ENCODE assay signal across 31 mouse cellular contexts in the genomic region with DNA sequence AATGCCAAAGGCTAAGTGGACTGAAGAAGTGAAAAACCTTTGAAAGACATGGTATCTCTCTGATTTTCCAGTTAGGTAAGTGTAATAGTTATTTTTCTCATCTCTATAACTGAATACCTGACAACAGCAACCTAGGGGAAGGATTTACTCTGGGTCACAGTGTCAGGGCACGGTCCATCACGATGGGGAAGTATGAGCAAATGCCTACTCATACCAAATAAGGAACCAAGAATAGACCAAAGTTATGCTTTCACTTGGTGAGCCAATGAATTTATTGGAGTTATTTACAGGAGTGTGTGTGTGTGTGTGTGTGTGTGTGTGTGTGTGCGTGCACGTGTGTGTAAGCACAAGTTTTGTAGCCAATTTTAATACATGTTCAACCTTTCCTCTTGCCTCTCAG. TPM values are rescaled to one million over a fixed set of nuclear protein-coding genes. Genes with fewer than 3 reads are reported as not detected.
DNase-seq lines count a peak whose midpoint lies in the region; ATAC-seq and TF ChIP-seq lines count a peak whose summit lies in the region.
"Had no signal": no experiment of that assay in that cellular context is flagged by ENCODE, and none has a peak within 500 bp of the region (broad histone marks: within the 10 kb centered on the region; RNA-seq: fewer than 3 reads in every experiment).

No protein-coding gene starts in this region.

- H3K4me1 ChIP-seq in CH12.LX (ENCODE audit: control insufficient read depth in 1 of 2, insufficient read depth in 2 of 2): 0 out of 4 replicates have a peak, but pooled peaks cover 0 to 2% of the 10 kb centered on the region in 2 experiments
- H3K4me1 ChIP-seq: embryonic facial prominence, embryonic 13.5 days; intestine, embryonic 15.5 days had no signal

- no peak for TF ChIP-seq RAD21 in CH12.LX (IDR thresholded peaks at IDR 0.05; ENCODE audit: low read depth, low read length)

- DNase-seq in CH12.LX (ENCODE audit: extremely low read depth) (peak; percentile 12), MN1 (ENCODE audit: low spot score) (no peak)
- DNase-seq in Muller cell, postnatal 12 days (ENCODE audit: inconsistent ontology term): no peak
- DNase-seq in left cerebral cortex, adult 2 months (ENCODE audit: extremely low spot score in 1 of 2, low spot score in 2 of 2): no peak
- DNase-seq: adrenal gland, adult 8-10 months; adrenal gland, postnatal 25 days; cerebellum, adult 18-20 months; cerebellum, adult 9-10 months; cerebellum, postnatal 14 days; gastrocnemius, postnatal 10 days; gastrocnemius, postnatal 36 days; heart, adult 11 months; heart, postnatal 10 days; heart, postnatal 36 days had no signal

- H3K4me2 ChIP-seq in CH12.LX (ENCODE audit: insufficient read depth, low read depth, poor library complexity, severe bottlenecking): no peak overlapping the region
- H3K4me2 ChIP-seq: embryonic facial prominence, embryonic 13.5 days; forebrain, embryonic 13.5 days; heart, embryonic 12.5 days; heart, embryonic 15.5 days; hindbrain, embryonic 13.5 days; intestine, embryonic 15.5 days had no signal

- H3K27me3 ChIP-seq in CH12.LX (replicated peaks): no peaks in the 10 kb centered on the region
- H3K27me3 ChIP-seq: embryonic facial prominence, embryonic 13.5 days; forebrain, embryonic 13.5 days; heart, embryonic 12.5 days; heart, embryonic 15.5 days; hindbrain, embryonic 13.5 days; intestine, embryonic 15.5 days had no signal

- no peaks in the 10 kb centered on the region for H3K36me3 ChIP-seq in CH12.LX (replicated peaks in 1 of 2; ENCODE audit: control insufficient read depth in 1 of 2, insufficient read depth in 1 of 2, low read length in 1 of 2)
- H3K36me3 ChIP-seq: embryonic facial prominence, embryonic 13.5 days; G1E; heart, embryonic 12.5 days; heart, embryonic 15.5 days; hindbrain, embryonic 10.5 days; hindbrain, embryonic 13.5 days; intestine, embryonic 15.5 days had no signal

- no peak overlapping the region for H3K9ac ChIP-seq in CH12.LX (ENCODE audit: insufficient read depth, low read depth)
- H3K9ac ChIP-seq: embryonic facial prominence, embryonic 13.5 days; forebrain, embryonic 13.5 days; heart, embryonic 12.5 days; heart, embryonic 15.5 days; hindbrain, embryonic 13.5 days; intestine, embryonic 15.5 days had no signal

- no peaks in the 10 kb centered on the region for H3K79me2 ChIP-seq in CH12.LX (replicated peaks; ENCODE audit: control insufficient read depth, extremely low read depth, insufficient read depth, poor library complexity, severe bottlenecking)

- no peak for TF ChIP-seq CTCF in CH12.LX (conservative IDR thresholded peaks at IDR 0.05 in 1 of 2, IDR thresholded peaks at IDR 0.05 in 1 of 2; ENCODE audit: low read depth in 2 of 2, low read length in 2 of 2)
- no peak for TF ChIP-seq CTCF in left cerebral cortex, adult 2 months (IDR thresholded peaks at IDR 0.05)

- H3K27ac ChIP-seq in CH12.LX (ENCODE audit: insufficient read depth, low read depth): no peak overlapping the region
- H3K27ac ChIP-seq in left cerebral cortex, adult 2 months: no peak overlapping the region
- H3K27ac ChIP-seq: embryonic facial prominence, embryonic 13.5 days; forebrain, embryonic 13.5 days; heart, embryonic 15.5 days; hindbrain, embryonic 10.5 days; hindbrain, embryonic 13.5 days; intestine, embryonic 15.5 days had no signal

- in situ Hi-C loops in CH12.LX (cut with MboI; ENCODE audit: low pct_ligation_motif_present, low pct_unique_long_range_greater_than_20kb, low sequenced_read_pairs): no loop called here

- intact Hi-C loops in left cerebral cortex, adult 2 months (cut with DNase I): no loop called here

- dilution Hi-C loops in CH12.LX (cut with MboI; ENCODE audit: extremely low pct_ligation_motif_present, extremely low pct_unique_long_range_greater_than_20kb, low sequenced_read_pairs): no loop called here

- no peak overlapping the region for H3K4me3 ChIP-seq in CH12.LX (replicated peaks in 1 of 3; ENCODE audit: low read depth in 2 of 3, low read length in 2 of 3, poor library complexity in 1 of 3)
- H3K4me3 ChIP-seq in left cerebral cortex, adult 2 months: no peak overlapping the region
- H3K4me3 ChIP-seq: embryonic facial prominence, embryonic 13.5 days; erythroblast, embryonic 14.5 days; forebrain, embryonic 13.5 days; heart, embryonic 12.5 days; heart, embryonic 15.5 days; hindbrain, embryonic 10.5 days; hindbrain, embryonic 13.5 days; intestine, embryonic 15.5 days had no signal

- peak; percentile 71 for ATAC-seq in common myeloid progenitor, adult 5-6 weeks (replicated peaks; ENCODE audit: low read depth, poor library complexity, severe bottlenecking)
- ATAC-seq in megakaryocyte, adult 5-6 weeks (ENCODE audit: poor library complexity, severe bottlenecking): peak; percentile 98
- peak; percentile 48; the same call in 1 of the 2 replicates for ATAC-seq in neutrophil, adult 5-6 weeks (ENCODE audit: extremely low read depth, insufficient number of reproducible peaks, low FRiP score, poor library complexity, severe bottlenecking)
- ATAC-seq: activated CD4-positive, CD25-positive, alpha-beta regulatory T cell, adult 4 months; forebrain, embryonic 13.5 days; forebrain, embryonic 16.5 days; hindbrain, embryonic 16.5 days; intestine, embryonic 15.5 days had no signal

- TF ChIP-seq EP300 in CH12.LX (IDR thresholded peaks at IDR 0.05; ENCODE audit: low read length): no peak

- H3K9me3 ChIP-seq in CH12.LX (replicated peaks; ENCODE audit: low read length): peaks cover 6% of the 10 kb centered on the region
- H3K9me3 ChIP-seq: heart, embryonic 15.5 days; intestine, embryonic 15.5 days had no signal

- no peak for TF ChIP-seq POLR2A in CH12.LX (IDR thresholded peaks at IDR 0.05; ENCODE audit: low read depth, low read length)

TF ChIP-seq in CH12.LX, 34 proteins besides CTCF, POLR2A, EP300 and RAD21:
- TF ChIP-seq UBTF (IDR thresholded peaks at IDR 0.05; ENCODE audit: low read depth, low read length): no peak
- no peak for TF ChIP-seq E2F4 (IDR thresholded peaks at IDR 0.05; ENCODE audit: insufficient replicate concordance, low read depth, low read length)
- no peak for TF ChIP-seq BHLHE40 (IDR thresholded peaks at IDR 0.05; ENCODE audit: low read depth, low read length)
- TF ChIP-seq GABPA (IDR thresholded peaks at IDR 0.05; ENCODE audit: insufficient replicate concordance, low read depth, low read length): no peak
- TF ChIP-seq MAFK (IDR thresholded peaks at IDR 0.05; ENCODE audit: insufficient replicate concordance, low read length): no peak
- no peak for TF ChIP-seq SMC3 (IDR thresholded peaks at IDR 0.05; ENCODE audit: low read depth, low read length)
- TF ChIP-seq MAZ (IDR thresholded peaks at IDR 0.05; ENCODE audit: low read depth, low read length): no peak
- no peak for TF ChIP-seq SIN3A (IDR thresholded peaks at IDR 0.05; ENCODE audit: low read length)
- no peak for TF ChIP-seq CHD1 (IDR thresholded peaks at IDR 0.05; ENCODE audit: low read depth, low read length)
- no peak for TF ChIP-seq PAX5 (IDR thresholded peaks at IDR 0.05; ENCODE audit: low read length)
- TF ChIP-seq ZNF384 (IDR thresholded peaks at IDR 0.05; ENCODE audit: low read depth, low read length): no peak
- TF ChIP-seq HCFC1 (IDR thresholded peaks at IDR 0.05; ENCODE audit: low read depth, low read length): no peak
- no peak for TF ChIP-seq USF1 (IDR thresholded peaks at IDR 0.05; ENCODE audit: low read depth, low read length)
- no peak for TF ChIP-seq ZMIZ1 (IDR thresholded peaks at IDR 0.05; ENCODE audit: low read depth, low read length)
- TF ChIP-seq ZKSCAN1 (IDR thresholded peaks at IDR 0.05; ENCODE audit: borderline replicate concordance, low read depth, low read length): no peak
- TF ChIP-seq ETS1 (conservative IDR thresholded peaks at IDR 0.05; ENCODE audit: low read depth, low read length): no peak
- no peak for TF ChIP-seq KAT2A (IDR thresholded peaks at IDR 0.05; ENCODE audit: insufficient replicate concordance, low read length)

RNA-seq across cellular contexts. Expression of a gene that starts 41.5 kb away (rescaled TPM):
- total RNA-seq in CH12.LX (2012; rRNA removed): not detected in 2 replicates
- not detected in 2 replicates for total RNA-seq in CH12.LX (2014; rRNA removed)
- polyA plus RNA-seq in CH12.LX (2012; ENCODE audit: insufficient read length, low read depth): not detected in 2 replicates
- not detected in 2 replicates for total RNA-seq in common myeloid progenitor, adult 5-6 weeks (2017)
- not detected in 2 replicates for total RNA-seq in megakaryocyte, adult 5-6 weeks (2015)
- total RNA-seq in megakaryocyte, adult 5-6 weeks (2017): not detected in 2 replicates
- not detected in 2 replicates for total RNA-seq in neutrophil, adult 5-6 weeks (2017)
- under 1 TPM in 1 of 2 experiments, not detected in 1; 0.21 TPM for total RNA-seq in left cerebral cortex, adult 2 months (2021)
- total RNA-seq: adrenal gland, adult 8-10 months; adrenal gland, postnatal 25 days; gastrocnemius, adult 18-20 months; gastrocnemius, postnatal 10 days; gastrocnemius, postnatal 36 days; heart, adult 8-10 months; heart, postnatal 10 days; heart, postnatal 36 days had no signal
- polyA plus RNA-seq: activated CD4-positive, CD25-positive, alpha-beta regulatory T cell, adult 4 months; embryonic facial prominence, embryonic 13.5 days; erythroblast, embryonic 14.5 days; forebrain, embryonic 13.5 days; forebrain, embryonic 16.5 days; G1E; heart, embryonic 12.5 days; heart, embryonic 15.5 days; hindbrain, embryonic 10.5 days; hindbrain, embryonic 13.5 days; hindbrain, embryonic 16.5 days; intestine, embryonic 15.5 days had no signal

RNA-seq across cellular contexts. Expression of a gene that starts 56.2 kb away (rescaled TPM):
- total RNA-seq in CH12.LX (2012; rRNA removed) (not detected in 2 replicates), CH12.LX (2014; rRNA removed) (not detected in 2 replicates)
- polyA plus RNA-seq in CH12.LX (2012; ENCODE audit: insufficient read length, low read depth): not detected in 2 replicates
- not detected in 2 replicates for total RNA-seq in common myeloid progenitor, adult 5-6 weeks (2017)
- total RNA-seq in megakaryocyte, adult 5-6 weeks (2015): not detected in 2 replicates
- not detected in 2 replicates for total RNA-seq in megakaryocyte, adult 5-6 weeks (2017)
- not detected in 2 replicates for total RNA-seq in neutrophil, adult 5-6 weeks (2017)
- total RNA-seq in left cerebral cortex, adult 2 months (2021): 100 to 1,000 TPM; 105 to 111 TPM
- total RNA-seq: G1E had no signal
- polyA plus RNA-seq: erythroblast, embryonic 14.5 days; G1E had no signal

Comparison
In these comparisons a context has a peak if more than half of its experiments do, and no peak if none do; other contexts are left out.
1. ATAC-seq: peak in every context shown above with its lines; median percentile 98 in megakaryocyte, adult 5-6 weeks; 71 in common myeloid progenitor, adult 5-6 weeks; 48 in neutrophil, adult 5-6 weeks.
2. RNA of a gene that starts 56.2 kb away (total RNA-seq): 105 to 111 TPM in left cerebral cortex, adult 2 months; not detected in CH12.LX, not detected in common myeloid progenitor, adult 5-6 weeks, not detected in megakaryocyte, adult 5-6 weeks and not detected in neutrophil, adult 5-6 weeks; every median in the first group is over 10 times any median in the second.